Mouse (Mus musculus) macrophage (primary cell): Measurements from ENCODE around the gene Vmn1r54. TPM values are rescaled to one million over a fixed set of nuclear protein-coding genes. Genes with fewer than 3 reads are reported as not detected.

ENCODE experiments used
- H3K27ac ChIP-seq: fragments of 350-480 bp; formaldehyde crosslinking; 2 replicates; pipeline ENCODE4 v1.9.0; 2021
- H3K36me3 ChIP-seq: fragments of 350-480 bp; formaldehyde crosslinking; 2 replicates; pipeline ENCODE4 v1.9.0; 2021; ENCODE audit errors: inconsistent target
- H3K4me3 ChIP-seq: fragments of 350-480 bp; formaldehyde crosslinking; 2 replicates; pipeline ENCODE4 v1.9.0; 2021; ENCODE audit errors: inconsistent target
- H3K79me2 ChIP-seq: fragments of 350-480 bp; formaldehyde crosslinking; 2 replicates; pipeline ENCODE4 v1.9.0; 2021; ENCODE audit errors: inconsistent target
- WGBS: methylation state at CpG from one replicate; pipeline ENCODE4 v1.1.7; 2026; ENCODE audit warnings: inconsistent platforms; ENCODE audit not compliant: missing documents; 5-methylcytosine and 5-hydroxymethylcytosine counted together
- polyA plus RNA-seq: library from polyadenylated mRNA; stranded (reverse); fragments of 250-400 nt; gene quantifications from 3 replicates; pipeline ENCODE4 v1.2.4, GENCODE M21; 2018; ENCODE audit warnings: inconsistent platforms

Vmn1r54 gene
- polyA plus RNA-seq, 1 experiment from 2014 or later, result not detected

DNA sequence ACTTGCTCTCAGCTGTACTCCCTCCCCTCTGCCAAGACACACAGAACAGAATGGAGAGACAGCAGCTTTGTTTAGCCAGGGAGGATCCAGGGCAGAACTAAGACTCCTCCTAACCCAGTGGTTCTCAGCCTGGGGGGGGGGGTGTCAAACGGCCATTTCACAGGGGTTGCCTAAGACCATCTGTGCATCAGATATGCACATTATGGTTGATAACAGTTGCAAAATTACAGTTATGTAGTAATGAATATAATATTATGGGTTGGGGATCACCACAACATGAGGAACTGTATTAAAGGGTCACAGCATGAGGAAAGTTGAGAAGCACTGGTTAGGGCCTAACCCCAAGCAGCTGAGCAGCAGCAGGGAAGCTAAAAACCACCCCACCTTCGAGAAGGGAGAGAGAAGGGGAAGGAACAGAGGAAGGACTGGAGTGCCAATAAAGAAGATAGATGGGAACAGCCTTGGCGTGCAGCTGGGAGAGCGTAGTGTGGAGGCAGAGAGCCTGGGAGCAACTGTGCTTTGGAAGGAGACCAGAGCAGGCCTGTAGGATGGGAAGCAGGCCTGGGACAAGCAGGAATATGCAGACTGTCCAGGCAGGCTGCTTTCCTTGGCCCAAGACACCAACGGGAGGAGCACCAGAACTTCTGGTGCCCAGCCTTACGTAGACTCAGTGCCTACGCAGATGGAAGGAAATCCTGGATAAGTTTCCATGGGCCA is 73.5 kb downstream of the Vmn1r54 start:
- no peak overlapping the region for H3K4me3 ChIP-seq
- WGBS, result 61% methylated on average over 7 of the region's 7 CpGs
- H3K36me3 ChIP-seq, result no peaks in the 10 kb centered on the region
- H3K79me2 ChIP-seq, result no peaks in the 10 kb centered on the region
- no peak overlapping the region for H3K27ac ChIP-seq

DNA sequence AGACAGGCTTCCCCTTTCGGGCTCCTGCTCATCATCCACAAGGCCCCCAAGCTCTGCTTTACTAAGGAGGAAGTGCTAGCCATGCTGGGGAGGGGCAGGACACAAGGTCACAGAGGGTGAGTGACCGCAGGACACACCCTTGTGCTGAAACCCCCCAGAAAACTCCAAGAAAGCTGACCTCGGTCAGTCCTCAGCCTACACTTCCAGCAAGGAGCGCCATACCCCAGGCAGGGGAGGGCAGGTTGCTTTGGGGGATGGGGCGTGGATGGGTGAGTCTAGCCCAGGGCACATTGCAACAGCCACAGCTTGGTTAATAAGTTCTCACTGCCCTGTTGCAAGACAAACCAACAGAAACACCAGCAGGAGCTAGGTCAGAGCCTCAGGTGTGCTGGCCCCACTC is 74.3 kb downstream of the Vmn1r54 start:
- H3K27ac ChIP-seq, result no peak overlapping the region
- no peaks in the 10 kb centered on the region for H3K79me2 ChIP-seq
- no peaks in the 10 kb centered on the region for H3K36me3 ChIP-seq
- 57% methylated on average over 5 of the region's 5 CpGs for WGBS
- H3K4me3 ChIP-seq, result no peak overlapping the region

Other genes starting within 250 kb of the Vmn1r54 start
- gene Vmn1r47, start 230.2 kb upstream of the Vmn1r54 start, polyA plus RNA-seq, result not detected in 3 replicates
- gene Vmn1r48, start 209.5 kb upstream of the Vmn1r54 start, polyA plus RNA-seq, result not detected in 3 replicates
- not detected in 3 replicates for gene Vmn1r49, start 167.8 kb upstream of the Vmn1r54 start, polyA plus RNA-seq
- not detected in 3 replicates for gene Vmn1r50, start 144.9 kb upstream of the Vmn1r54 start, polyA plus RNA-seq
- not detected in 3 replicates for gene Vmn1r51, start 123.7 kb upstream of the Vmn1r54 start, polyA plus RNA-seq
- not detected in 3 replicates for gene Vmn1r52, start 71.5 kb upstream of the Vmn1r54 start, polyA plus RNA-seq
- gene V1ra8, start 43.5 kb upstream of the Vmn1r54 start, polyA plus RNA-seq, result not detected in 3 replicates
- gene Vmn1r53, start 21.9 kb upstream of the Vmn1r54 start, polyA plus RNA-seq, result not detected in 3 replicates
- not detected in 3 replicates for gene BC048671, start 54.9 kb downstream of the Vmn1r54 start, polyA plus RNA-seq
- not detected in 3 replicates for gene Chst13, start 78.9 kb downstream of the Vmn1r54 start, polyA plus RNA-seq
- gene Uroc1, start 87.0 kb downstream of the Vmn1r54 start, polyA plus RNA-seq, result not detected in 3 replicates
- 7.2 to 12.6 TPM (median 12.0 TPM) in 3 replicates for gene Zxdc, start 123.2 kb downstream of the Vmn1r54 start, polyA plus RNA-seq
- not detected in 3 replicates for gene Cfap100, start 182.5 kb downstream of the Vmn1r54 start, polyA plus RNA-seq
- 0.06 to 0.23 TPM (median 0.08 TPM) in 3 replicates for gene Klf15, start 216.3 kb downstream of the Vmn1r54 start, polyA plus RNA-seq
- 9.4 to 16.6 TPM (median 12.7 TPM) in 3 replicates for gene Aldh1l1, start 240.1 kb downstream of the Vmn1r54 start, polyA plus RNA-seq